Mouse (Mus musculus) kidney, postnatal 0 days (tissue): ENCODE measurements around the gene Tshz2. TPM values are rescaled to one million over a fixed set of nuclear protein-coding genes. Genes with fewer than 3 reads are reported as not detected.

Experiments used
- ATAC-seq: fragments of 200-750 bp; cut with Nextera tagmentation; replicated peaks from 2 replicates; pipeline ENCODE4 v1.8.0; 2017; ENCODE audit warnings: low read depth, moderate number of reproducible peaks, moderate TSS enrichment, moderate library complexity; ENCODE audit not compliant: low FRiP score
- DNase-seq: peaks from one replicate; pipeline ENCODE4 v3.0.0-alpha.2; 2016; ENCODE audit warnings: low spot score
- H3K27ac ChIP-seq: fragments of 300-500 bp; sonication (generic); 2 replicates; pipeline ENCODE4 v1.5.1; 2014; ENCODE audit warnings: mild to moderate bottlenecking
- H3K27me3 ChIP-seq: fragments of 300-500 bp; sonication (generic); 2 replicates; pipeline ENCODE4 v1.6.1; 2014; ENCODE audit warnings: low read length, mixed read lengths; ENCODE audit not compliant: insufficient read depth
- H3K36me3 ChIP-seq: fragments of 300-500 bp; sonication (generic); 2 replicates; pipeline ENCODE4 v1.6.1; 2014; ENCODE audit warnings: low read length, mixed read lengths; ENCODE audit not compliant: insufficient read depth
- H3K4me1 ChIP-seq: fragments of 300-500 bp; sonication (generic); replicated peaks from 2 replicates; pipeline ENCODE4 v1.6.1; 2014; ENCODE audit warnings: antibody characterized with exemption, low read length, mixed read lengths; ENCODE audit not compliant: insufficient read depth
- H3K4me2 ChIP-seq: fragments of 300-500 bp; sonication (generic); 2 replicates; pipeline ENCODE4 v1.6.1; 2014; ENCODE audit warnings: mild to moderate bottlenecking, low read length, moderate library complexity, mixed read lengths
- H3K4me3 ChIP-seq: fragments of 300-500 bp; sonication (generic); replicated peaks from 2 replicates; pipeline ENCODE4 v1.5.1; 2014; ENCODE audit warnings: low read depth, low read length
- H3K9ac ChIP-seq: fragments of 300-500 bp; sonication (generic); 2 replicates; pipeline ENCODE4 v1.6.1; 2014; ENCODE audit warnings: low read depth, low read length
- H3K9me3 ChIP-seq: fragments of 300-500 bp; sonication (generic); replicated peaks from 2 replicates; pipeline ENCODE4 v1.6.1; 2016; ENCODE audit warnings: low read length, inconsistent platforms, mixed read lengths
- CTCF ChIP-seq: IDR thresholded peaks from 2 replicates; pipeline ENCODE4 v1.5.1; 2016; ENCODE audit warnings: antibody characterized with exemption, low read depth, mild to moderate bottlenecking, moderate library complexity
- WGBS: fragments of 180-500 bp; shearing (Covaris S2); extraction: QIAGEN DNeasy Blood & Tissue Kit; methylation state at CpG from one replicate; pipeline ENCODE4 v1.1.7; 2014; 5-methylcytosine and 5-hydroxymethylcytosine counted together
- polyA plus RNA-seq: library from polyadenylated mRNA; unstranded; fragments of >200 nt; fragmentation: Nextera tagmentation; extraction: Ambion mirVana; gene quantifications from 2 replicates; pipeline ENCODE4 v1.2.1, GENCODE M21; 2015

The Tshz2 gene
- polyA plus RNA-seq, 1 experiment from 2014 or later: 9.8 TPM

- H3K4me2 ChIP-seq: no peak overlapping the region
- no peak overlapping the region for H3K9ac ChIP-seq
- H3K27me3 ChIP-seq: no peaks in the 10 kb centered on the region
- TF ChIP-seq CTCF: no peak
- peaks cover 9% of the 10 kb centered on the region for H3K4me1 ChIP-seq
- peak; percentile 62 for DNase-seq
- H3K27ac ChIP-seq: no peak overlapping the region
- 36% methylated on average over 7 of the region's 7 CpGs for WGBS
- no peak for ATAC-seq
- no peaks in the 10 kb centered on the region for H3K9me3 ChIP-seq
- no peaks in the 10 kb centered on the region for H3K36me3 ChIP-seq
- no peak overlapping the region for H3K4me3 ChIP-seq
Observed at GRCm38 (mm10) chr2:169685747-169686146, 52.9 kb downstream of the Tshz2 start.

DNA sequence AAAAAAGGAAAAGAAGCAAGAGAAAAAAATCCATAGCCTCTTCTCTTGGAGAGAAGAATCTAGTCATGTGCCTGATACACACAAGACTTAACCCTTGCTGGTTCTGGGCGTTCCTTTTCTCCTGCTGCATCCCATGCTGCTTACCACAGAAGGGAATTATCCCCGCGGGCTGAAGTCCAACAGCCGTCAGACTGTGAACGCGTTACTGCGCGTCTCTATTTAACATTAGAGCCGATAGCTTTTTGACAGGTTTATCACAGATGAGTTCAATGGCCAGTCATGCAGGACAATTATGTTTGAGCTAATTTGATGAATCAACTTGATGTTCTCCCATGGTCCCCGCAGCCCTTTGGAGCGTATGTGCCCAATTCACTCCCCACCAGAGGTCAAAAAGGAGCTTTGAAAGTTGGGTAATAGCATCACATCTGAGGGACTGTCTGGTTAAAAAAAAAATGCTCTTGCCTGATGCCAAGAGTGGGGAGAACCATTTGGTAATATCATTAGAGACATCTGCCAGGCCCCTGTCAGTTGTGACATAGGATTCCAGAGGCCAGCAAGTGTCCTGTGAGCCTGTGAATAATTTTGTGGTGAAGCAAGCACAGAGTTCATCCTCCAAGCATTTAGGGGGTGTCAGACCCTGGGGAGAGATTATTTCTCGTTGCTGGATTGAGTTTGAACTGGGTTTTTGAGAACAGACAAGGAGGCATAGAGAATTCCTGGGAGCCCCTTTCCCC lies 54.1 kb downstream of the Tshz2 start:
- no peak overlapping the region for H3K9ac ChIP-seq
- H3K4me2 ChIP-seq: no peak overlapping the region
- no peak overlapping the region for H3K4me3 ChIP-seq
- no peak overlapping the region for H3K27ac ChIP-seq
- no peaks in the 10 kb centered on the region for H3K36me3 ChIP-seq
- DNase-seq (no peak), ATAC-seq (no peak)
- TF ChIP-seq CTCF: no peak
- 59% methylated on average over 12 of the region's 12 CpGs for WGBS
- no peaks in the 10 kb centered on the region for H3K9me3 ChIP-seq
- no peaks in the 10 kb centered on the region for H3K27me3 ChIP-seq
- H3K4me1 ChIP-seq: peaks cover 9% of the 10 kb centered on the region

GRCm38 (mm10) chr2:169690054-169690453 lies 57.2 kb downstream of the Tshz2 start:
- no peak for ATAC-seq
- Histone ChIP-seq H3K4me2 (no peak overlapping the region), H3K9me3 (no peaks in the 10 kb centered on the region), H3K4me1 (peaks cover 1% of the 10 kb centered on the region), H3K9ac (no peak overlapping the region), H3K27ac (no peak overlapping the region), H3K36me3 (no peaks in the 10 kb centered on the region), H3K4me3 (no peak overlapping the region), H3K27me3 (no peaks in the 10 kb centered on the region)
- no peak for TF ChIP-seq CTCF
- no peak for DNase-seq
- 93% methylated on average over 2 of the region's 2 CpGs for WGBS

GRCm38 (mm10) chr2:169694494-169694893 lies 61.7 kb downstream of the Tshz2 start:
- 86% methylated on average over 9 of the region's 9 CpGs for WGBS
- no peaks in the 10 kb centered on the region for H3K36me3 ChIP-seq

GRCm38 (mm10) chr2:169695025-169695424 lies 62.2 kb downstream of the Tshz2 start:
- H3K9ac ChIP-seq: no peak overlapping the region
- no peak overlapping the region for H3K4me3 ChIP-seq
- DNase-seq (no peak), ATAC-seq (peak; percentile 49; the same call in 1 of the 2 replicates)
- no peak overlapping the region for H3K4me2 ChIP-seq
- WGBS: 72% methylated on average over 9 of the region's 9 CpGs
- no peak for TF ChIP-seq CTCF
- no peaks in the 10 kb centered on the region for H3K9me3 ChIP-seq
- peaks cover 9% of the 10 kb centered on the region; the same call in 1 of the 2 replicates for H3K4me1 ChIP-seq
- no peak overlapping the region for H3K27ac ChIP-seq
- no peaks in the 10 kb centered on the region for H3K36me3 ChIP-seq
- H3K27me3 ChIP-seq: no peaks in the 10 kb centered on the region

More at GRCm38 (mm10) chr2:169694494-169694893, 61.7 kb downstream of the Tshz2 start:
- ATAC-seq (no peak), DNase-seq (no peak)
- H3K4me1 ChIP-seq: peaks cover 6% of the 10 kb centered on the region; the same call in 1 of the 2 replicates
- no peak overlapping the region for H3K9ac ChIP-seq
- no peaks in the 10 kb centered on the region for H3K9me3 ChIP-seq
- no peaks in the 10 kb centered on the region for H3K27me3 ChIP-seq
- H3K27ac ChIP-seq: no peak overlapping the region
- TF ChIP-seq CTCF: no peak
- H3K4me2 ChIP-seq: no peak overlapping the region
- no peak overlapping the region for H3K4me3 ChIP-seq

DNA sequence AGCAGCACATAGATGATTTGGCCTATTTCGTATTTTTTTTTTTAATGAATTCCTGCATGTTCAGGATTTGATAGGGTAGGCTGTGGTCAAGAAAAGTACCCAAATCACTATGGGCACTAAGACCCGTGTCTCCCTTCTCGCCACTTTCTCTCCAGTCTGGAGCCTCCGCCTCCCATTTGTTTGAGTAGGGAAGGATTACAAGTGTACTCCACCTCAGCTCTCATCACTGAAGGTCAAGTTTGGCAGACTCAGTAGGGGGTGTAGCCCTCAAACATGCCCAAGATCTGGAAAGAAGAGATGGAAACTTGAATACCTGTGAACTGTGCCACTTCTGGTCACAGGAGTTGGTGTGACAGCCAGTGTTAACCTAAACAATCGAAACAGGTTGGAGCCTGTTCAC lies 66.3 kb downstream of the Tshz2 start:
- Histone ChIP-seq H3K27me3 (no peaks in the 10 kb centered on the region), H3K4me2 (no peak overlapping the region), H3K9ac (no peak overlapping the region), H3K36me3 (no peaks in the 10 kb centered on the region), H3K4me3 (no peak overlapping the region), H3K4me1 (peaks cover 10% of the 10 kb centered on the region; the same call in 1 of the 2 replicates), H3K9me3 (no peaks in the 10 kb centered on the region), H3K27ac (no peak overlapping the region)
- TF ChIP-seq CTCF: no peak
- ATAC-seq (no peak), DNase-seq (no peak)
- WGBS: 87% methylated on average over 5 of the region's 5 CpGs
